Mouse (Mus musculus): Measurements from ENCODE around the gene Ppme1. TPM values are rescaled to one million over a fixed set of nuclear protein-coding genes. Genes with fewer than 3 reads are reported as not detected.

The Ppme1 gene
- polyA plus RNA-seq, 2 experiments, result 18.9 to 20.4 TPM

- Histone ChIP-seq H3K4me2 (ENCODE audit: low read depth) (no peak overlapping the region), H3K9me3 (ENCODE audit: control insufficient read depth, low read length) (no peaks in the 10 kb centered on the region), H3K27me3 (ENCODE audit: control insufficient read depth, insufficient read depth, low read length) (no peaks in the 10 kb centered on the region), H3K4me1 (replicated peaks; ENCODE audit: control insufficient read depth in 2 of 2, insufficient read depth in 2 of 2, low read length in 1 of 2) (peaks cover 3 to 8% of the 10 kb centered on the region in 2 experiments; a peak in 3 of 4 replicates), H3K9ac (replicated peaks) (no peak overlapping the region), H3K4me3 (ENCODE audit: insufficient read depth in 1 of 2, low read depth in 2 of 2, low read length in 2 of 2) (no peak overlapping the region), H3K27ac (no peak overlapping the region), H3K36me3 (replicated peaks; ENCODE audit: control insufficient read depth, insufficient read depth, low read depth) (no peaks in the 10 kb centered on the region)
- ATAC-seq (ENCODE audit: insufficient read depth) (no peak), DNase-seq (ENCODE audit: low read depth in 3 of 3, low spot score in 3 of 3) (no peak)
- TF ChIP-seq EP300 (IDR thresholded peaks at IDR 0.05; ENCODE audit: low read depth) (0 out of 2 replicates have a peak, but pooled peaks have one; percentile 20), CTCF (IDR thresholded peaks at IDR 0.05; ENCODE audit: low read depth) (no peak)
- 33% methylated on average over 1 of the region's 1 CpGs for WGBS (ENCODE audit: insufficient replicate concordance)
These were observed 62.9 kb downstream of the Ppme1 start for GRCm38 (mm10) chr7:100309216-100309615.

GRCm38 (mm10) chr7:100307872-100308653 lies 64.0 kb downstream of the Ppme1 start:
- no peaks in the 10 kb centered on the region for H3K27me3 ChIP-seq (ENCODE audit: control insufficient read depth, insufficient read depth, low read length)
- ATAC-seq (ENCODE audit: insufficient read depth) (no peak), DNase-seq (ENCODE audit: low read depth in 3 of 3, low spot score in 3 of 3) (no peak)
- WGBS (ENCODE audit: insufficient replicate concordance), result 64% methylated on average over 6 of the region's 6 CpGs
- H3K4me3 ChIP-seq (ENCODE audit: insufficient read depth in 1 of 2, low read depth in 2 of 2, low read length in 2 of 2), result no peak overlapping the region
- TF ChIP-seq CTCF (IDR thresholded peaks at IDR 0.05; ENCODE audit: low read depth) (no peak), EP300 (IDR thresholded peaks at IDR 0.05; ENCODE audit: low read depth) (no peak)
- peaks cover 3 to 8% of the 10 kb centered on the region in 2 experiments; a peak in 3 of 4 replicates for H3K4me1 ChIP-seq (replicated peaks; ENCODE audit: control insufficient read depth in 2 of 2, insufficient read depth in 2 of 2, low read length in 1 of 2)
- no peak overlapping the region for H3K27ac ChIP-seq
- no peak overlapping the region for H3K4me2 ChIP-seq (ENCODE audit: low read depth)
- H3K36me3 ChIP-seq (replicated peaks; ENCODE audit: control insufficient read depth, insufficient read depth, low read depth), result no peaks in the 10 kb centered on the region
- no peaks in the 10 kb centered on the region for H3K9me3 ChIP-seq (ENCODE audit: control insufficient read depth, low read length)
- H3K9ac ChIP-seq (replicated peaks), result no peak overlapping the region

DNA sequence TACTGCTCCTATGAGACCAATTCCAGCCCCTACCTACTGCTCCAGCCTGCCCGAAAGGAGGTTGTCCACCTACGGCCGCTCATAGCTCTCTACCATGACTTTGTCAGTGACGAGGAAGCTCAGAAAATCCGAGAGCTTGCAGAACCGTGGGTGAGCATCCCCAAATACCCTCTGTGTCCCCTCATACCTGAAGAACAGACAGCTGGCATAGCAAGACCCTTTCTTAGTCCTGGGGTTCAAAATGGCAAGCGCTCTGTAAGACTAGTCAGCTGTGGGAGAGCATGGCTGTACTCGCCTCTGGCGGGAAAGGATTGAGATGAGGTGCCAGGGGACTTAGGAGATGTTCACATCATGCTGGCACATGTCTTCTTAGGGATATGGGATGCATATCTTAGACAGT lies 66.2 kb downstream of the Ppme1 start:
- TF ChIP-seq CTCF (IDR thresholded peaks at IDR 0.05; ENCODE audit: low read depth) (no peak), EP300 (IDR thresholded peaks at IDR 0.05; ENCODE audit: low read depth) (no peak)

DNA sequence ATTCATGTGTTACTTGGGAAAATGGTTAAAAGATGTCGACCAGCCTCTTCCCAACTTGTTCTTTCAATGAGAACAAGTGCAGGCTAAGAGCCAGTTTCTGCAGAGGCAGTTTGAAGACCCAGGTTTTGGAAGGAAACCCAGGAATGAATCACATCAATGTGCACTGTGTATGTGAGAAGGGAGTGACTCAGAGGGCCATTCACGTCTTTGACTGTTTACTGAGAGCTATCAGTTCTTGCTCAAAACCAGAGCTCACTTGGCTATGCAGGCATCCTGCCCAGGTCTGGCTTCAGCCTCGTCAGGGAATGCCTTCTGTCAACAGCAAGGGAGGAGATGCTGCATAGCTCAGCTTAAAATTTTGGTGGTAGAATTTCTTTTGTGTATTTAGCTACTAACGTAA lies 69.8 kb downstream of the Ppme1 start:
- Histone ChIP-seq H3K27me3 (ENCODE audit: control insufficient read depth, insufficient read depth, low read length) (no peaks in the 10 kb centered on the region), H3K4me2 (ENCODE audit: low read depth) (no peak overlapping the region), H3K36me3 (replicated peaks; ENCODE audit: control insufficient read depth, insufficient read depth, low read depth) (no peaks in the 10 kb centered on the region), H3K27ac (no peak overlapping the region), H3K4me3 (ENCODE audit: insufficient read depth in 1 of 2, low read depth in 2 of 2, low read length in 2 of 2) (no peak overlapping the region), H3K9ac (replicated peaks) (no peak overlapping the region), H3K4me1 (replicated peaks; ENCODE audit: control insufficient read depth in 2 of 2, insufficient read depth in 2 of 2, low read length in 1 of 2) (no peaks in the 10 kb centered on the region; a peak in 1 of 4 replicates), H3K9me3 (ENCODE audit: control insufficient read depth, low read length) (no peaks in the 10 kb centered on the region)
- no peak for ATAC-seq (ENCODE audit: insufficient read depth)
- WGBS (ENCODE audit: insufficient replicate concordance), result 39% methylated on average over 4 of the region's 4 CpGs
- DNase-seq (ENCODE audit: low read depth in 3 of 3, low spot score in 3 of 3), result no peak
- TF ChIP-seq EP300 (IDR thresholded peaks at IDR 0.05; ENCODE audit: low read depth) (no peak), CTCF (IDR thresholded peaks at IDR 0.05; ENCODE audit: low read depth) (no peak)

More for the DNA sequence above, 66.2 kb downstream of the Ppme1 start:
- 77% methylated on average over 9 of the region's 9 CpGs for WGBS (ENCODE audit: insufficient replicate concordance)
- no peak for DNase-seq (ENCODE audit: low read depth in 3 of 3, low spot score in 3 of 3)
- no peak overlapping the region for H3K9ac ChIP-seq (replicated peaks)
- no peaks in the 10 kb centered on the region for H3K27me3 ChIP-seq (ENCODE audit: control insufficient read depth, insufficient read depth, low read length)
- no peak for ATAC-seq (ENCODE audit: insufficient read depth)
- H3K36me3 ChIP-seq (replicated peaks; ENCODE audit: control insufficient read depth, insufficient read depth, low read depth), result no peaks in the 10 kb centered on the region
- H3K4me2 ChIP-seq (ENCODE audit: low read depth), result no peak overlapping the region
- peaks cover 3 to 6% of the 10 kb centered on the region in 2 experiments; a peak in 2 of 4 replicates for H3K4me1 ChIP-seq (replicated peaks; ENCODE audit: control insufficient read depth in 2 of 2, insufficient read depth in 2 of 2, low read length in 1 of 2)
- H3K4me3 ChIP-seq (ENCODE audit: insufficient read depth in 1 of 2, low read depth in 2 of 2, low read length in 2 of 2), result no peak overlapping the region
- H3K27ac ChIP-seq, result no peak overlapping the region
- no peaks in the 10 kb centered on the region for H3K9me3 ChIP-seq (ENCODE audit: control insufficient read depth, low read length)

GRCm38 (mm10) chr7:100301390-100301789 lies 70.7 kb downstream of the Ppme1 start:
- H3K9ac ChIP-seq (replicated peaks), result no peak overlapping the region
- no peak for ATAC-seq (ENCODE audit: insufficient read depth)
- no peak for DNase-seq (ENCODE audit: low read depth in 3 of 3, low spot score in 3 of 3)
- H3K27me3 ChIP-seq (ENCODE audit: control insufficient read depth, insufficient read depth, low read length), result no peaks in the 10 kb centered on the region
- WGBS (ENCODE audit: insufficient replicate concordance), result 47% methylated on average over 3 of the region's 3 CpGs
- H3K27ac ChIP-seq, result no peak overlapping the region
- no peaks in the 10 kb centered on the region; a peak in 1 of 4 replicates for H3K4me1 ChIP-seq (replicated peaks; ENCODE audit: control insufficient read depth in 2 of 2, insufficient read depth in 2 of 2, low read length in 1 of 2)
- TF ChIP-seq CTCF (IDR thresholded peaks at IDR 0.05; ENCODE audit: low read depth), result no peak
- TF ChIP-seq EP300 (IDR thresholded peaks at IDR 0.05; ENCODE audit: low read depth), result no peak
- no peak overlapping the region for H3K4me2 ChIP-seq (ENCODE audit: low read depth)
- H3K9me3 ChIP-seq (ENCODE audit: control insufficient read depth, low read length), result no peaks in the 10 kb centered on the region
- no peak overlapping the region for H3K4me3 ChIP-seq (ENCODE audit: insufficient read depth in 1 of 2, low read depth in 2 of 2, low read length in 2 of 2)
- no peaks in the 10 kb centered on the region for H3K36me3 ChIP-seq (replicated peaks; ENCODE audit: control insufficient read depth, insufficient read depth, low read depth)
